Mouse (Mus musculus) erythroblast, embryonic 14.5 days (primary cell): ENCODE results near the gene Sparc. TPM values are rescaled to one million over a fixed set of nuclear protein-coding genes. Genes with fewer than 3 reads are reported as not detected.

ENCODE experiments used
- H3K27me3 ChIP-seq: 2 replicates; pipeline ENCODE4 v1.6.1; 2012; ENCODE audit warnings: inconsistent platforms; ENCODE audit not compliant: control insufficient read depth
- H3K36me3 ChIP-seq: 2 replicates; pipeline ENCODE4 v1.6.1; 2012; ENCODE audit warnings: mild to moderate bottlenecking, inconsistent platforms; ENCODE audit not compliant: control insufficient read depth
- H3K4me1 ChIP-seq: 2 replicates; pipeline ENCODE4 v1.6.1; 2012; ENCODE audit warnings: inconsistent platforms; ENCODE audit not compliant: control insufficient read depth
- H3K4me3 ChIP-seq: replicated peaks from 2 replicates; pipeline ENCODE3; 2012; ENCODE audit warnings: moderate library complexity, mild to moderate bottlenecking, inconsistent platforms
- H3K9me3 ChIP-seq: 2 replicates; pipeline ENCODE4 v1.6.1; 2012; ENCODE audit warnings: low read length, inconsistent platforms, mixed read lengths; ENCODE audit not compliant: control insufficient read depth
- GATA1 ChIP-seq: IDR thresholded peaks from 2 replicates; pipeline ENCODE4 v1.6.1; 2012; ENCODE audit warnings: low read length, inconsistent platforms, mixed read lengths
- TAL1 ChIP-seq: IDR thresholded peaks from 3 replicates; pipeline ENCODE4 v1.6.1; 2012; ENCODE audit warnings: low read length, inconsistent platforms, mixed read lengths
- polyA plus RNA-seq: library from polyadenylated mRNA; stranded (reverse); fragments of >175 nt; gene quantifications from 2 replicates; pipeline ENCODE4 v1.2.3, GENCODE M21; 2012

Gene Sparc
- polyA plus RNA-seq, 1 experiment, result 0.17 TPM

- peaks cover 2% of the 10 kb centered on the region; the same call in 1 of the 2 replicates for H3K27me3 ChIP-seq
- TF ChIP-seq GATA1 (no peak), TAL1 (no peak)
- H3K9me3 ChIP-seq, result no peaks in the 10 kb centered on the region
- no peaks in the 10 kb centered on the region for H3K4me1 ChIP-seq
- H3K36me3 ChIP-seq, result no peaks in the 10 kb centered on the region
- H3K4me3 ChIP-seq, result no peak overlapping the region
These were observed 39.4 kb downstream of the Sparc start for GRCm38 (mm10) chr11:55383463-55384045.

GRCm38 (mm10) chr11:55380908-55381307 is 42.1 kb downstream of the Sparc start:
- H3K9me3 ChIP-seq, result no peaks in the 10 kb centered on the region
- H3K27me3 ChIP-seq, result no peaks in the 10 kb centered on the region
- TF ChIP-seq GATA1 (no peak), TAL1 (no peak)
- H3K36me3 ChIP-seq, result no peaks in the 10 kb centered on the region
- H3K4me3 ChIP-seq, result no peak overlapping the region
- H3K4me1 ChIP-seq, result no peaks in the 10 kb centered on the region

GRCm38 (mm10) chr11:55378371-55378770 is 44.6 kb downstream of the Sparc start:
- H3K27me3 ChIP-seq, result no peaks in the 10 kb centered on the region
- H3K9me3 ChIP-seq, result no peaks in the 10 kb centered on the region
- H3K4me3 ChIP-seq, result no peak overlapping the region
- no peaks in the 10 kb centered on the region for H3K4me1 ChIP-seq
- no peaks in the 10 kb centered on the region for H3K36me3 ChIP-seq
- no peak for TF ChIP-seq TAL1
- TF ChIP-seq GATA1, result no peak

GRCm38 (mm10) chr11:55373838-55374237 is 49.1 kb downstream of the Sparc start:
- no peaks in the 10 kb centered on the region for H3K9me3 ChIP-seq
- TF ChIP-seq GATA1, result no peak
- no peak for TF ChIP-seq TAL1
- H3K4me3 ChIP-seq, result no peak overlapping the region

GRCm38 (mm10) chr11:55373373-55373772 is 49.6 kb downstream of the Sparc start:
- H3K27me3 ChIP-seq, result no peaks in the 10 kb centered on the region
- H3K9me3 ChIP-seq, result no peaks in the 10 kb centered on the region
- no peaks in the 10 kb centered on the region for H3K36me3 ChIP-seq
- no peaks in the 10 kb centered on the region for H3K4me1 ChIP-seq
- TF ChIP-seq TAL1, result no peak
- TF ChIP-seq GATA1, result no peak
- H3K4me3 ChIP-seq, result no peak overlapping the region

More at GRCm38 (mm10) chr11:55373838-55374237, 49.1 kb downstream of the Sparc start:
- Histone ChIP-seq H3K27me3 (no peaks in the 10 kb centered on the region), H3K36me3 (no peaks in the 10 kb centered on the region), H3K4me1 (no peaks in the 10 kb centered on the region)

GRCm38 (mm10) chr11:55372001-55372400 is 51.0 kb downstream of the Sparc start:
- no peak overlapping the region for H3K4me3 ChIP-seq
- no peaks in the 10 kb centered on the region for H3K27me3 ChIP-seq
- H3K4me1 ChIP-seq, result no peaks in the 10 kb centered on the region
- no peak for TF ChIP-seq GATA1
- no peak for TF ChIP-seq TAL1
- no peaks in the 10 kb centered on the region for H3K36me3 ChIP-seq
- no peaks in the 10 kb centered on the region for H3K9me3 ChIP-seq

GRCm38 (mm10) chr11:55369093-55369471 is 53.9 kb downstream of the Sparc start:
- Histone ChIP-seq H3K27me3 (no peaks in the 10 kb centered on the region), H3K36me3 (no peaks in the 10 kb centered on the region)
- no peak for TF ChIP-seq GATA1
- TF ChIP-seq TAL1, result no peak

GRCm38 (mm10) chr11:55368388-55369092 is 54.4 kb downstream of the Sparc start:
- Histone ChIP-seq H3K9me3 (no peaks in the 10 kb centered on the region), H3K4me1 (no peaks in the 10 kb centered on the region), H3K36me3 (no peaks in the 10 kb centered on the region), H3K27me3 (no peaks in the 10 kb centered on the region), H3K4me3 (no peak overlapping the region)
- TF ChIP-seq GATA1 (no peak), TAL1 (no peak)

More at GRCm38 (mm10) chr11:55369093-55369471, 53.9 kb downstream of the Sparc start:
- H3K9me3 ChIP-seq, result no peaks in the 10 kb centered on the region
- H3K4me3 ChIP-seq, result no peak overlapping the region
- no peaks in the 10 kb centered on the region for H3K4me1 ChIP-seq

GRCm38 (mm10) chr11:55367783-55368182 is 55.2 kb downstream of the Sparc start:
- TF ChIP-seq GATA1 (no peak), TAL1 (no peak)
- H3K36me3 ChIP-seq, result no peaks in the 10 kb centered on the region
- no peaks in the 10 kb centered on the region for H3K4me1 ChIP-seq
- H3K9me3 ChIP-seq, result no peaks in the 10 kb centered on the region
- H3K4me3 ChIP-seq, result no peak overlapping the region
- H3K27me3 ChIP-seq, result no peaks in the 10 kb centered on the region
